Mouse (Mus musculus): ENCODE results near the gene Higd1a.

GRCm38 (mm10) chr9:121860921-121861320, 2.8 kb upstream of the Higd1a start:
- TF ChIP-seq POLR2A (IDR thresholded peaks at IDR 0.05; ENCODE audit: borderline replicate concordance, control insufficient read depth, low read depth, low read length) (no peak), CTCF (IDR thresholded peaks at IDR 0.05; ENCODE audit: control insufficient read depth, insufficient read depth, low read length) (no peak)

All from bone marrow, adult 2 months (tissue).